Mouse (Mus musculus) kidney, postnatal 10 days (tissue): ENCODE data around the gene Etfbkmt.
A peak's percentile ranks its signal among the peaks of the same experiment; 100 is the strongest.
"Not testable (repeated sequence)": the region's sequence is repeated elsewhere in the genome, so short reads cannot be mapped to it uniquely, and the experiment has no call there.

ENCODE experiments used
- DNase-seq: peaks from one replicate; pipeline ENCODE4 v3.0.0; 2021; ENCODE audit warnings: mixed read lengths

Etfbkmt gene

DNA sequence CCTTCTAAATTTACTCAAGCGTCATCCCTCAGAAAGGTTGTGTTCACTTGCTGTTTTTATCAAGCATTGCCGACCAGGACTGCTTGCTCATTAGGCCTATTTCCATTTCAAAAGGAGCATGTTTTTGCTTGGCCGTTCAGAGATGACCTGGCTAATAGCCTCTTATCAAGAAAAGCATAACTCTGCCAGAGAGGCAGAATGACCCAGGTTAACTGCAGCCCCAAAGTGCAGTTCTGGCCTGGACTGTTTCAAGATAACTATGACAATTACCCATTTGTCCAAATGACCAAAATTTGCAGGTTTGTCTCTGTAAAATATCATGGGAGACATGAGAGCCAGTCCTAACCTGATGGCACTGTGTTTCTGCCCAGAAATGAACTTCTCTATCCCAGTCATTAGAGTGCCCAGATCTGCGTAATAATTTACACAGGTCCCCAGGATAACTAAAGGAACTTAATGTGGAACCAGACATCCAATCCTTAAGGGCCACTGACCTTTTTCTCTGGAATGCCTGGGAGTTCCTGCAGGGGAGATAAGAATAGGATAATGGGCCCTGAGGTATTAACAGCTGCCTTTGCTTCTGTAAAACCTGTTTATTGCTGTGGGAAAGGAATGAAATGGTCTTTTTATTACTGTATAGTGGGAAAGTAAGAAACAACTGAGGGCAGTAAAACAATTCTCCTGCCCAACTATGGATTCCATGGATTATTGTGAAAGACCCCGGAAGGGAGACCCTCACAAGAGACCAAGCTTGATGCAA lies 5.1 kb upstream of the Etfbkmt start:
- no peak for DNase-seq

DNA sequence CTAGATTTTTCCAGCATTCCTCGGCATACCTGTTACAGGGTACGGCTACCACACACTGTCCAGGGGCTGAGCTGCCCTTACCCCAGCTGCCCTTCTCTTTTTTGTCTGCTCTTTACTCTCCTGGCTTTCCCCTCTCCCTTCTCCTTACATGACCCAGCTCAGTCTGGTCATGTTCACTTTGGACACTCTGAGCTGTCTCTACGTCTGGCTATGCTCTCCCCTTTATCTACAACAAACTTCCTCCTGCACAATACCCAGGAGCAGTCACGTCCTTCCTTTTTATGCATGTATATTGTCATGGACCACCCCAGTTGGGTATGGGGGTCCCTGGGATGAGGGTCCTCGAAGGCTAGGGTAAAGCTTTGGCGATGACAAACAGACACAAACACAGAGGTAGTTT lies 4.0 kb upstream of the Etfbkmt start:
- DNase-seq: no peak

DNA sequence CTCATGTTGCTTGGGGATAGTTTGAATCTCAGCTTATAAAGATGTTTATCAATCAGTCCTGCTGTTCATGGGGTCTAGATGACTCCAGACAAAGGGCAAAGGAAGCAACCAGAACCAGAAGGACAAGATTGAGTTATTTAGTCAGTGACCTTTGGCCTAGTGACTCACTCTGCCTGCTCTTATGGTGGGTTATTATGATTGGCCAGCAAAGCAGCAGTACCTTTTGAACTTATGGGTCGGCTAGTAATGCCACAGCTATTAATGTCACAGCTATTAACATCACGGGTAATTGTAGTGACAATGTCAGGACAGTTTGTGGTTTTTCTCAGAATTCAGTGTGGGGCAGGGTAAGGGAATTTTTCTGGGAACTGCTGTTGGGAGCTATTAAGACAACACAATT lies 1.7 kb upstream of the Etfbkmt start:
- DNase-seq: no peak

DNA sequence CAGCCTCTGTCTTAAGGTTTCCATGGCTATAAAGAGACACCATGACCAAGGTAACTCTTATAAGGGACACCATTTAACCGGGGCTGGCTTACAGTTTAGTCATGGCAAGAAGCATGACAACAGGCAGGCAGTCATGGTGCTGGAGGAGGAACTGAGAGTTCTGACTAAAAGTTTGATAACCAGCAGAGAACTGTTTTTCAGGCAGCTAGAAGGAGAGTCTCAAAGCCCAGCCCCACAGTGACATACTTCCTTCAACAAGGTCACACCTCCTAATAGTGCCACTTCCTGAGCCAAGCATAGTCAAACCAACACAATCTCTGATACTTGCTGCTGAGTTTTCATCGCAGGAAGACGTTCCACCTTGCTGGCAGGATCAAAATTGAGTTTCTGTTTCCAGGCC lies 638 bp upstream of the Etfbkmt start:
- no peak for DNase-seq

DNA sequence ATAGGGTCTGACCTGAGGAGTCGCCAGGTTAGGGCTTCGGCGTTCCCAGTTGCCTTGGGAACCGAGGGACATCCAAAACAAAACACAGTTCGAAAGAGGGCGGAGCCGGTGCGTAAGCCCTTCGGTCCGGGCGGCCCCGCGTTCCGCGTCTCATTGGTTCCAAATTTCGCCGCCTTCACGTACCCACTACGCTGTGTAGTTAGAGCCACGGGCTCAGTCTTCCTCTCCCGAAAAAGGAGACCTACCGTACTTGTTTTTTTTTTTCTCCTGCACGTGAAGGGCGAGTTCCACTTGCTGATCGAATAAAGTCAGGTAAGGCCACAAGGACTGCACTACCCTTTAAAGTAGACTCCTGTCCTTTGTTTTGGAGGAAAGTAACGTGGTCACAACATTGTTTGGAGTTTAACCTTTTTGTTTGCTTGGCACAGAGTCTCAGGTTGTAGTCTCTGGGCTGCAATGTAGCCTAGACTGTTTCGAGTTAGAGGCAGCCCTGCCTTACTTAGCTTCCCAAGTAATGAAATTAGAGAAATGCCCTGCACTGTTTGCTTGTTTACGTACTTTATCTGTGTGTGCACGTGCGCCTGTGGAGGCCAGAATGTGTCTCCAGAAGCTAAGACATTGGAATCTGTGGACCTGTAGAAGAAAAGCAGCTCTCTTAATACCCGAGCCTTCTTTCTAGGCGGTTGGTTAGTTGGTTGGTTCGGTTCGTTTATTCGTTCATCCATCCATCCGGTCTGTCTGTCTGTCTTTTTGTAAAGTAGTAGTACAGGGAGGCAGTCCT lies 1.9 kb downstream of the Etfbkmt start:
- peak; percentile 88 for DNase-seq

DNA sequence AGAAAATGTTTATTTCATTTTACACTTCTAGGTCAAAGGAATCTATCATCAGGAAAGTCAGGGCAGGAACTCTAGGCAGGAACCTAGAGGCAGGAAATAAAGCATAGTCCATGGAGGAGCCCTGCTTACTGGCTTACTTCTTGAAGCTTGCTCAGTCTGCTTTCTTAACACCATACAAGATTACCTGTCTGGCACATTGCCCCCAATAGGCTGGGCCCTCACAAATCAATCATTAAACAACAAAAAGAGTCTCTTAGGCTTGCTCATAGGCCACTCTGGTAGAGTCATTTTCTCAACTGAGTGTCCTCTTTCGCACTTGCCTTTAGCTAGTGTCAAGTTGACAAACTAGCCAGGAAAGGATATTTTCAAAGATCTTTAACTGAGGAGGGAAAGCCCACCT lies 5.5 kb downstream of the Etfbkmt start:
- no peak for DNase-seq

DNA sequence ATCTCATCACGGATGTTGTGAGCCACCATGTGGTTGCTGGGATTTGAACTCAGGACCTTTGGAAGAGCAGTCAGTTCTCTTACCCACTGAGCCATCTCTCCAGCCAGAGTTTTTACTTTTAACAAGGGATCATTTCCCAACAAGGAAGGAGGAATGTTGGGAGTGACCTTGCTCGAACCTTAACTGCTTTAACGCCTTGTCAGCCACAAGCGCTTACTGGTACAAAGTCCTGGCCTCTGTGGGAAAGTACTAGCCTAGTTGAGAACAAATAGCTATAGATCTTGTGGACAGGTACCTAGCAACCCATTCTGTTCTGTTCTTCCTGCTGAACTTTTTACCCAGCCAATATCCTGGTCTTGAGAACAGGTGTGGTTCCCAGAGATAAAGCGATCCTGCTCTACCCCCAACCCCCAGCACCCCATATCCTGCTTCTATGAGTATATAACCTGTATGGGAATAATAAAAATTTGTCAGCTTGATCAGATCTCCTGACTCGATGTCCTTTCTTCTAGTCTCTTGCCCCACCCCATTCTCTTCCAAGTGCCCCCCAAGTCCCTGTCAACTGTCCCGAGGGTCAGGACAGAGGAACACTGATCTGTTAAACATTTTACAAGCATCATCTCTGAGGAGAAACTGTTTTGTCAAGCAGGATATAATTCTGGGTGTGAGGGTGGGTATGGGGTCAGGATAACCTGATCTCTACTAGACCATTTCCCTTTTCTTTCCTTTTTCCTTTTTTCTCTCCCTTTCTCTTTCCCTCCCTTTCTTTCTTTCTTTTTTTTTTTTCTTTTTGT lies 9.0 kb downstream of the Etfbkmt start:
- peak; percentile 21 for DNase-seq

DNA sequence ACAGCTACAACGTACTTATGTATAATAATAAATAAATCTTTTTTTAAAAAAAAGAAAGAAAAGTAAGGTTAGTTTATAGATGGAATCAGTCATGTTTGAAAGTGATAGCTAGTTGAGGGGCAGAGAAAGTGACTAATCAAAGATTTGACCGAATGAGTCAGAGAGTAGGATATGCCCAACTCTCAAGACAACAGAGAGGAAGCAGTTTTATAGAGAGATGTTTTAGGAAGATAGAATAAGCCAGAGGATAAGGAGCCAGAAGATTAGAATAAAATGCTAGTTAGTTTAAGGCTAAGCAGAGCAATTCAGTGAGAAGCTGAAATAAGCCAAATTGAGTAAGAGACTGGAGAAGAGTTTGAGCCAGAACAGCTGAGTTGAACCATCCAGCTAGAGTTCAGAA lies 12.5 kb downstream of the Etfbkmt start:
- no peak for DNase-seq

DNA sequence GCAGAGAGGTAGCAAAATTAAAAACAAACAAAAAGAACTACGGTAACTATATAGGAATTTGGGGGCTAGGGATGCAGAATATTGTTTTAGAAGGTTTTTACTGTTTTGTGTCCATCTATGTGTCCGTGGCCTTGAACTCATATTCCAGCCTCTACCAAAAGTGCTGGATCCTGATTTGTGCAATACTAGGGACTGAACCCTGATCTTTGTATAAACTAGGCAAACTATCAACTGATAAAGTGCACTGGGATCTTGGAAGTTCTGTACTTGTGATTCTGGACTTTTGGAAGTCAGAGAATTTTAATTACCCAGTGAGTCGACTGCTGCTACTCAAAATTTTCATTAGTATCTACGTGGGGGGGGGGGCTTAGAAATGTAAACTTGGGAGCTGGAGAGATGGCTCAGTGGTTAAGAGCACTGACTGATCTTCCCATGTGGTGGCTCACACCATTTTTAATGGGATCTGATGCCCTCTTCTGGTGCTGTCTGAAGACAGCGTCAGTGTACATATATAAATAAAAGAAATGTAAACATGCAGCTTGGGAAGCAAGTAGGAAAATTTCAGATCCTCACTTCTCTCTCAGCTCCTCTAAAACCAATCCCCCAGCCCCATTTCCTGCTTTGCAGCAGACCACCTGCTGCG lies 13.9 kb downstream of the Etfbkmt start:
- DNase-seq: no peak

DNA sequence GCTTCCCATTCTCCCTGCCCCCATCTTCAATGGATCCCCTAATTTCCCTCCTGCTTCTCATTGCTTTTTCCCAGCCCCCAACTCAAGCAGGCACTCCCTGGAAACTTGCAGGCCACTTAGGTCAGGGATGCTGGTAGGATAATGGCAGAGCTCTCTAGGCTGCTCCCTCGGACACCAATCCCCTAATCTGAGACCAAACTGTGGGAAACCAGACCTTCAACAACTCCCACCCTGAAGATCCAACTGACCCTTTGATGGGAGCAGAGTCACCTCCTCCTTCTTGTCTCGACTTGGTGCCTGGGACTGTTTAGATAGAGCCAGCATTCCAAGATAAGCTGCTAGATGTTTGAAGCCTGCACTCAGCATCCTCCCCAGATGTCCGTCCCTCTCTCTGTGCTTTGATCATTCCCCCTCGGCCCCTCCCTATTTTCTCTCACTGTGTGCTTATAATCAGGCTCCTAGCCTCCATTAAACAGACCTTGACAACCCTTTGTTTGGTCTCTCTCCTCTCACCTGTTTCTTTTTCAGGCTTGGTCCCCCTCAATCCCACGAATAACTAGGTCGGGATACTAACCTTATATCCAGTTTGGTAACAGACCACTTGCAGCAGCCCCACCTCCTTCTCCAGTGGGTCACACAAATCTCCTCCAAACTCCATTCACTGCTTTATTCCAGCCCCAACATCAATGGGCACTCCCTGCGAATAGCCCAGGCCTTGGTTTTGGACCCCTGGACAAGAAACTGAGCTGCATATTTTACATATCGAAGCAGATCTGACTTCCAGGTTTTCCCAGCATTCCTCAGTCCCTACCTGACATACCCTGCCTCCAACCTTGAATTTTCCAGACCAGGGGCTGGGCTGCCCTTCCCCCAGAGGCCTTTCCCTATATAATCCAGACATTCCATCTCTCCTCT lies 14.7 kb downstream of the Etfbkmt start:
- no peak for DNase-seq

DNA sequence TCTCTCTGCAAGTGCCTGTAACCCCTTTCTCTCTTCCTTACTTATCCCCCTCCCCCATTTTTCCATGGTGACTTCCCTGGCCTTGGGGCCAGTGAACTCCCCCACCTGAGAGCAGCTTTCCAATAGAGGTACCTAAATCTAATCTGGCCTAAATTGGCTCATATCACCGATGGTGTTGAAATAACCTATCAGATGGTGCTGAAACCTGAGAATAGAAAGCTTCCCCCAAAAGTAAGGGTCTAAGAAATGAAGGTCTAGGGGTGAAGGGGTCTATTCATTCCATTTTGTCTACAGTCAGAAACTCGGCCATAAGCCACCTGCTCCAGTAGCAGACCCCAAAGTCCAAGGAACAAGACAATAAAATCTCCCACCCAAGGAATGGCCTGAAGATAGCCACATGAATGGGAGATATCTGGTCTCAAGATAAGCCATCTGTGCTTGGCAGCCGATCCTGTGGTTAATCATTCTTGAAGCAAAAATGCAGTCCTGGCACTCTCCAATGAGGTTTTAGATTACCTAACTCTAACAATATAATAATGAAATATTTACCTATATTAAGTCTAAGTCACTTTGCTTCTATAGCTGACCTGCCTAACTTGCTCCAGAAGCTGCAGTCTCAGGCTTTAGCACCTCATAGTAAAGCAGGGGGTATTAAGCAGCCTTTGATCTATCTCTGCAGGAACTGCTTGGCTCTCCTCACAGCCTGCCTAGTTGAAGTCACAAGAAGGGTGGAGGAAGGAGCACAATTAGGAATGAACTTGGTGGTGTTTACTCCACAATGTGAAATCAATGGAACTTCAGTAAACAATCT lies 15.6 kb downstream of the Etfbkmt start:
- DNase-seq: no peak

DNA sequence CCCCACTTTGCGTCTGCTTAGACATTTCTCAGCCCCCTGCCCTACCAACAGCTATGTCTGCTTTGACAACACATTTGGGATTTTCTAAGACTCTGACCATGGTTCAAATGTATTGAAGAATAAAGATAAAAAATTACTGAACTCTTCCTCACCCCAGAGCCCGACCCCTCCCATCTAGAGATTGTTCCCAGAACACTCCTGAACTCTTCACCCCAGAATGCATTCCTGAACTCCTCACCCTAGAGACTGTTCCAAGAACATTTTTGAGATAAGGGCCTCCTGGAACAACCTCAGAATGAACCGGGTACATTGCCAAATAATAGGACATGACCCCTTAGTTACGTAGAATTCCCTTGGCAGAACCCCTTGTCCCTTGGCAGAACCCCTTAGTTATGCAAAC lies 27.4 kb downstream of the Etfbkmt start:
- not testable (repeated sequence) for DNase-seq

DNA sequence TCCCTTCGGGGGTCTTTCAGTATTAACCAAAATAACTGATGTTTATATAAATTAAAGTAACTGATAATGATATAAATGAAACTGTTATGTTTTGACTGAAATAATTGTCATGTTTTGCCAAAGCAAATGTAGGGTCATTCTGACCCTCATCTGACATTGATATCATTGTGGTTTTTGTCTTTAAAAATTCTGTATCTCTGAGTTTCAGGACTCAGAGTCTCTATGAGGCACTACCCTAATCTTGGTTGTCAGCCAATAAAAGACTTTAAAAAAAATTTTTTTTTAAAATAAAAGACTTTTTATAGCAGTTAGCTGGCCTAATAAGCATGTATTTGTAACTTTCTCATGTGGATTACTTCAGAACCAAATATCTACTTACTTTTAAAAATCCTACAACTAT lies 28.0 kb downstream of the Etfbkmt start:
- DNase-seq: no peak

DNA sequence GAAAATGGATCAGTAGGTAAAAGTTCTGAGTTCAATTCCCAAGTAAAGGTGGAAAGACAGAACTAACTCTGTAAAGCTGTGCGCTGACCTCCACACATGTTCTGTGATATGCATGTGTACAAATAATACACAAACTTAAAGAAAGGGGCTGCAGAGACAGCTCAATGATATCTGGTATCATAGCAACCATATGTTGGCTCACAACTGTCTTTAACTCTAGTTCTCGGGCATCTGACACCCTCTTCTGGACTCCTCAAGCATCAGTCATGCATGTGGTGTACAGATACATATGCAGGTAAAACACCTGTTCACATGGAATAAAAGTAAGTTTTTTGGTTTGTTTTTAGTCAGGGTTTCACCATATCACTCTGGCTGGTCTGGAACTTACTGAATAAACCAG lies 28.8 kb downstream of the Etfbkmt start:
- no peak for DNase-seq

DNA sequence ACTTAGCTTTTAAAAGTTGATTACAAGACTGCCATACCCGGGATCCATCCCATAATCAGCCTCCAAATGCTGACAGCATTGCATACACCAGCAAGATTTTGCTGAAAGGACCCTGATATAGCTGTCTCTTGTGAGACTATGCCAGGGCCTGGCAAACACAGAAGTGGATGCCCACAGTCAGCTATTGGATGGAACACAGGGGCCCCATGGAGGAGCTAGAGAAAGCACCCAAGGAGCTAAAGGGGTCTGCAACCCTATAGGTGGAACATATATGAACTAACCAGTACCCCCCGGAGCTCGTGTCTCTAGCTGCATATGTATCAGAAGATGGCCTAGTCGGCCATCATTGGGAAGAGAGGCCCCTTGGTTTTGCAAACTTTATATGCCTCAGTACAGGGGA lies 30.3 kb downstream of the Etfbkmt start:
- not testable (repeated sequence) for DNase-seq

DNA sequence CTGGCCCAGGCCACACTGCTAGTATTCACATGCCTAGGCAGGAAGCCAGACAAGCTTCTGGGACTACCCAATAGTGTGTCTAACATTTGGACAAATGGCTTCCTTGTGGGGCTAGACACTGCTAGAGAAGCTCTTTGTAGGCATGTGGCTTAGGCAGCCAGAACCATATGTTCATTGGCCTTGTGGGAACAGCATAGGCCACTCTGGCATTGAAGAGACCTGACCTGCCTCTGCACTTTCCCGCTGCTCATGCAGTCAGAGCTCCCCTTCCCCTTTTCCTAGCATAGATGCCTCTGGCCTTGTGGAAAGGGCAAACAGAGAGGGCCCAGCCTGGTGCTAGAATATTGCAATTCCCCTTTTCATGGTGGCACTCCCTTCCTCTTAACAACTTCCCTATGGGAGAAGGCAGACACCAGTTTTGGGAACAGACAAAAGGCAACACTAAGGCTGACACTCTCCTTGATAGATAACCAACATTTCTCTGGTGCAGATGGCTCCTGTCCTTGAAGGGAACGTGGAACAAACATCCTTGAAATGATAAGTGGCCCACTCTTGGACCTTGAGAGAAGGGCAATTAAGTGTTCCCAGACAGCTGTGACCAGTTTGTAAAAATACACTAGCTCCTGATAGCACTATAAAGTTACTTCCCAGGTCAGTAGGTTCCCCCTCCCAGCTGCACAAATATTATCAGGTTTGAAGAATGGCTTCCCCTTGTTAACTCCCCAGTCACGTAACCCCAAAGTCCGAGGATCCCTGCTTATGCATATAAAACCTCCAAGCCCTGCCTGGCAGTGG lies 34.4 kb downstream of the Etfbkmt start:
- DNase-seq: no peak

DNA sequence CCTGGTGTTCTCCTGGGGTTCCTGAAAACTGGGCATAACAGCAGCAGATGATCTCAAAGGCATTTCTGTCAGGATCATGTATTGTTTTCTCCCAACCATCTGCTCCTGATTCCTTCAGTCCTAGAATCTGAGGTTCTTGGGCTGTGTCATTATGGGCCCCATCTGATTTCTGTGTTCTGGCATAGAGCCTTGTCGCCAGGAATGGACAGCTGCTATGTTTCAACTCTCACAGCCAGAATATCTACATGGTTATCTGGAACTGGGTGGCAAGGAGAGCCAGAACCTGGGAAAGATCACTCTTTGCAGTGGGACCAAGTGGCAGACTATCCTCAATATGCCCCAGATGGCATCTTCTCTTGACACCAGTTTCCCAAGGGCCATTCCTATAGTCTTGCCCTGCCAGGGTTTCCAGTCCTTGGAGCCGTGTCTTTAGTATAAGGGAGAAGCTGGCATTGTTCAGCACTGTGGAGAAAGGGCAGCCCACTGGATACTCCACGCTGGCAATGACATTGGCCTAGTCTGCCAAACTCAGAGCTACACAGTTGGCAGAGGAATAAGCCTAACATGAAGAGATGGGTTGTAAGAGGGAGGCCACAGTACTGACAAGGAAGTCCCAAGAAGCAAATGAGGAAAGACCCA lies 35.4 kb downstream of the Etfbkmt start:
- DNase-seq: no peak

DNA sequence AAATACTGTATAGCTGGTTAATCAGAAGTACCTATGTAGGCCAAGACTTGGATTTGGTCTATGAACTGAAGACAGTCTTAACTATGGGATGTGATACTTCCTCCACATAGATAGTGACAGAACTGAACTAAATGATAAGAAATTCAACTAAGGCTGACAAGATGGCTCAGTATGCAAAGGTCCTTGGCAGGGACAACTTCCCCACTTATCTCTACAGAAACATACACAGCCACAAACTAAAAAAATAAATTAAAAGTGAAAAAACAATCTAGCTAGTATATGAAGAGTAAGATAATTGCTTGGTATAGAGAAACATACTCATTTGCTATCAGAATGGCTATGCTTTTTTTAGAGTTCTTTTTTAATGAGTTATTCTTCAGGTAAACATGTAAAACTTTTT lies 39.4 kb downstream of the Etfbkmt start:
- DNase-seq: no peak

DNA sequence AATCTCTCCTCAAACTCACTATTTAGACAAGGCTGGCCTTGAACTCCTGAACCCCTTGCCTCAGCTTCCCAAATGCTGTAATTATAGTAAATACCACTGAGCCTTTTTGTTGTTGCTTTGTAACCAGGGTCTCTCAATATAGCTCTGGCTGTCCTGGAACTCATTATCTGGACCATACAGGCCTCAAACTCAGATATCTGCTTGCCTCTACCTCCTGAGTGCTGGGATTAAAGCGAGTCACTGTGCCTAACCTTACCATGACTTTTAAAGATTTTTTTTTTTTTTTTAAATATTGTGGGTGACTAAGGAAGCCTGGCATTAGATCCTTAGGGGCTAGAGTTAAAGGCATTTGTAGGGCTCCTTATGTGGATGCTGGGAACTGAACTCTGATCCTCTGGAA lies 44.4 kb downstream of the Etfbkmt start:
- no peak for DNase-seq

DNA sequence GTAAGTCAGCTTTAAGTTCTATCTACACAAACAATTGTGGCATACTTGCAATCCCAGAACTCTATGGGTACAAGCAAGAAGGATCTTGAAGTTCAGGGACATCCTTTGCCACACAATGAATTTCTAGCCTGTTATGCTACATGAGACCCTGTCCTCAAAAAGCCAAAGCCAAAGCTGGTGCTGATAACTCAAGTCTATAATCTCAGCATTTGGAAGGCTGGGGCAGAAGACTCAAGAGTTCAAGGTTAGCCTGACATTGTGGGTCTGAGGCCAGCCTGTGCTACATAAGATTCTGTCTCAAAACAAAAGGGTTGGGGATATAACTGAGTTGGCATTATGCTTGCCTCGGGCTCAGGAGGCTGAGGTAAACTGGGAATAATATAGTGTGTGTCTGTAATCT lies 47.7 kb downstream of the Etfbkmt start:
- DNase-seq: no peak
